Mouse (Mus musculus): ENCODE measurements around the gene 9930022D16Rik.

DNA sequence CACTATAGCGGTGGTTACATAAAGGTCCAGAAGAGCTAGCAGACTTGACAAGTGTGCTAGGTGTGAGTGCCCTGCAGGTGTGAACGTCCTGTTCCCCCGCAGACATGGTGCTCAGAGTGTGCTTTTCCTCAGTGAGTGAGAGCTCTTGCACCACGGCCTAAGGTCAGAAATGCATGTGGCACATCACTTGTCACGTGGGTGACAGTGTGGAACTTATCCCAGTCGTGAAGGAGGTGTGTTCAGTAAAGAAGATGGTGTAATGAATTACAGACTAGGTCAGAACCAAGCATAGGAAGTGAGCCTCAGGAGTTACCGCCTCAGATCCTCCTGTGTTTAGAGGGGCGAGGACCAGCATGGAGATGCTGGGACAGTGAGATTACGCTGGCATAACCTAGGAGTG, 18.4 kb upstream of the 9930022D16Rik start:
- no peak for TF ChIP-seq GATA1 (IDR thresholded peaks at IDR 0.05; ENCODE audit: low read length)
- TF ChIP-seq TAL1 (IDR thresholded peaks at IDR 0.05; ENCODE audit: low read length) = no peak
